Mouse (Mus musculus): ENCODE data around the gene Cdx2. TPM values are rescaled to one million over a fixed set of nuclear protein-coding genes. Genes with fewer than 3 reads are reported as not detected.

The Cdx2 gene
- polyA plus RNA-seq, 1 experiment = not detected

DNA sequence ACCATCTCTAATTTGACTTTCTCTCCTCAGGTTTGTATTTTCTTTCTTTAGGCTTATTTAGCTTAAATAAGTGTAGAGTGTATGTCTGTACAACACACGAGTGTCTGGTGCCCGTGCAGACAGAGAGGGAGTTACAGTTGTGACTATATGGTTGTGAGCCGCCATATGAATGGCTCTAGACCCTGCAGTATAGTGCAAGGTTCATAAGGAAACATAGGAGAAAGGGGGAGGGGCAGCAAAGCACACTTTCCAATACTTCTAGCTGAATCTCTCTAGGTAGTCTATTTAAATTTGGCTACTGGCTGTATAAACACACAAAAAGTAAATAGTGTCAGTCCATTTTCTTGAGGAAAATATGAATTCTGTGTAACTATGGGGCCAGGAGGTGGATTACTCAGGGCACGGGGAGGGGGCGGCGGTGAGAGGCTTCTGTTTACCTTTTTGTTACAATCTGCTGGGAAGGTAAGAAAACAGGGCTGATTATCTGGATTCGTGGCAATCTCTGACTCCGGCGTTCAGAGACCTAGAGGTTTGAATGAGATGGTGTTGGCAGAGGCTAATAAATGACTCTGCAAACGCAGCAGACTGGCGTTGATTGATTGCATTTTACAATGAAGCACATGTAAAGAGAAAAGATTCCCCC lies 45.0 kb downstream of the Cdx2 start:
- Histone ChIP-seq H3K27ac (replicated peaks; ENCODE audit: low read depth, low read length) (no peak overlapping the region), H3K4me1 (ENCODE audit: control insufficient read depth, insufficient read depth, insufficient read length, low read length) (no peaks in the 10 kb centered on the region), H3K4me3 (ENCODE audit: insufficient read depth, low read depth, low read length) (no peak overlapping the region)

DNA sequence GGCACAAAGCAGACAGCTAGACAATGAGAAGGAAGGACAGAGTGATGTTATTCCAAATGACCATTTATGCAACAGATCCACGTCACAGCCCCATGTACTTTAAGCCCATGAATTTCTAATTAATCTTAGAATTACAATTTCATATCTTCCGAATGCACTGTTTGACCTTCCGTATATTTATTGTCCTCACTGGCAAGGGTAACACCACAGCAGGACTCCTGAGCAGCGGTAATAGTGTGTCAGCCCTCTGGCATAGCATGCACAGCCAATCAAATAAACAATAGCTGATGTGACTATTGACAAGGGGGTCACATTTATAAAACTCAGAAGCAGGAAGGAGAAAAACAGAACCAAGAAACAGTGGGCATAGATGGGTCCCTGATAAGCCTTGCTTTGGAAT lies 46.3 kb downstream of the Cdx2 start:
- H3K27ac ChIP-seq (replicated peaks; ENCODE audit: low read depth, low read length) = no peak overlapping the region
- H3K4me3 ChIP-seq (ENCODE audit: insufficient read depth, low read depth, low read length) = no peak overlapping the region
- H3K4me1 ChIP-seq (ENCODE audit: control insufficient read depth, insufficient read depth, insufficient read length, low read length) = no peaks in the 10 kb centered on the region

DNA sequence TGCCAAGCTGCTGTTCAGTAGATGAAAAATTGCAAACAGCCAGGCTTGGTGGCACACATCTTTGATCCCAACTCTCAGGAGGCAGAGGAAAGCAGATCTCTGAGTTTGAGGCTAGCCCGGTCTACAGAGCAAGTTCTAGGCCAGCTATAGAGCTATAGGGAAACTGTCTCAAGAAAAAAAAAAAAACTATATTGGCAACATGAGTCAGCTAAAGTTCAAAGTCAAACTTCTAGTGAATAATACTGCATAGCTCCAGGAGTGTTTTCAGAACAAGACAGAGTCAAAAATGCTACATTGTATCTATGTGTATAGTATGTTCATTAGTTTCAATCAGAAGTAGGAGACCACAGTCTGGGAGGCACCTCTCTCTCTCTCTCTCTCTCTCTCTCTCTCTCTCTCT lies 46.9 kb downstream of the Cdx2 start:
- H3K4me1 ChIP-seq (ENCODE audit: control insufficient read depth, insufficient read depth, insufficient read length, low read length) = no peaks in the 10 kb centered on the region
- H3K27ac ChIP-seq (replicated peaks; ENCODE audit: low read depth, low read length) = no peak overlapping the region
- no peak overlapping the region for H3K4me3 ChIP-seq (ENCODE audit: insufficient read depth, low read depth, low read length)

Other genes starting within 250 kb of the Cdx2 start
- 6.6 and 7.0 TPM in 2 replicates for gene Lnx2, start 230.7 kb downstream of the Cdx2 start, polyA plus RNA-seq (2012; ENCODE audit: insufficient read depth, insufficient read length, missing spikeins)
- 203 and 223 TPM in 2 replicates for gene Polr1d, start 230.2 kb downstream of the Cdx2 start, polyA plus RNA-seq (2012; ENCODE audit: insufficient read depth, insufficient read length, missing spikeins)
- not detected in 2 replicates for gene Gsx1, start 118.6 kb downstream of the Cdx2 start, polyA plus RNA-seq (2012; ENCODE audit: insufficient read depth, insufficient read length, missing spikeins)
- not detected in 2 replicates for gene Pdx1, start 37.3 kb downstream of the Cdx2 start, polyA plus RNA-seq (2012; ENCODE audit: insufficient read depth, insufficient read length, missing spikeins)
- gene Urad, start 15.2 kb upstream of the Cdx2 start, polyA plus RNA-seq (2012; ENCODE audit: insufficient read depth, insufficient read length, missing spikeins) = not detected in 2 replicates
- gene Flt3, start 93.2 kb upstream of the Cdx2 start, polyA plus RNA-seq (2012; ENCODE audit: insufficient read depth, insufficient read length, missing spikeins) = not detected in 2 replicates
- gene Pan3, start 122.9 kb upstream of the Cdx2 start, polyA plus RNA-seq (2012; ENCODE audit: insufficient read depth, insufficient read length, missing spikeins) = 22.0 and 34.1 TPM in 2 replicates